Mouse (Mus musculus) megakaryocyte progenitor cell, adult 5-6 weeks (primary cell): ENCODE measurements at regions not wholly inside any gene's neighbourhood (a gene's known extent, or its start where the extent isn't known, plus 50 kb on each side); places are given as distances from the start of the nearest gene placed in this dataset.

Experiments
- ATAC-seq: replicated peaks from 2 replicates; pipeline ENCODE4 v1.8.0; 2016; ENCODE audit warnings: mild to moderate bottlenecking, moderate TSS enrichment, inconsistent platforms; ENCODE audit not compliant: poor library complexity

DNA sequence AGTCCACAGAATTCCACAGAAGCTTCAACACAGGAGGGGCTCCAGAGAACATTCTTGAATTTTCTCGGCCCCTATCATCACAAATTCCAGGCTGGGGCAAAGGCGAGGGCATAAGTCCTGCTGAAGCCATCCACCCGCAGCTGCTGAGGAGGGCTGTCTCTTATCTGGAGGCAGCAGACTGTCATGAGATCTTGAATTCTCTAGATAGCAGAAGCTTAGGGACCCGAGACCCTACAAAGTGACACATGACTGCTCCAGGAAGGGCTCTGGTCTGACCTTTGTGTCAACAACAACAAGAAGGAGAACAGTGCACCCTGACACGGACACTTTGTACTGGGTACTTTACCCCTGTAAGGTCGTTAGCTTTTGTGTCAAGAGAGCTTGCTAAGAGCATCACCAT, 57.2 kb downstream of the Lao1 start:
- no peak; the same call in 1 of the 2 replicates for ATAC-seq

DNA sequence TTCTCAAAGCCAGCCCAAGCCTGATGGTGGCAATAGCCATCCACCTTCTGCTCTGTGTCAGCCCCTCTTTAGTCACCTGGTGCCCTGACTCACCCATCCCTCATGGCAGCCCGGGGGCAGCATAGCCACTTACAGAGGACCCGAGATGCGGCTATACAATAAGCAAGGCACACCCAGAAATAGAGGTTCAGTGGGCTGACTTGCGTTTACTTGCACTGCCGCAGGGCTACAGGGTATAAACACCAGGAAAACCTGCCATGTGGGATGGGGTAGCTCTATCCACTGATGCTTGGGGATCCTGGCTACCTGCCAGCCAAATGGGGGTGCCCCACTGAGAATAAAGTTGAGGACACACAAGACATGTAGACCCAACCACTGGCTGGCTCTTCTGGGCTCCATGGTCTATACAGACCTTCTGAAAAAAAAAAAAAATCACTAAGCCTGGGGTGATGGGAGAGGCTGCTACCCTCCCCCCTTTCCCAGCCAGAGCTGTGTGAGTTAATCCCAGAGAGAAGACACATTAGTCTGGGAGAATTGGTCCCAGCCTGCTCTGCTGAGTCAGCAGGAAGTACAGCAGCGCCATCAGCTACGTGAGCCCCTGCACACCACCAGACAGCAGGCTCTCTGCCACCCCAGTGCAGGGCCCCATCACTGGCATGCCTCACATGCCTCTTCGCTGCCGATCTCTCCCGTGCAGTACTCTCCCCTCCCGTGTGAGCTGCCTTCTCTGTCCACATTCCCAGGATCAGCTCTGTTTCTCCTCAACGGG, 57.8 kb downstream of the Lao1 start:
- ATAC-seq: peak; percentile 32; the same call in 1 of the 2 replicates

- no peak for ATAC-seq
Observed at GRCm38 (mm10) chr4:119022338-119022737, 61.0 kb downstream of the Lao1 start.

DNA sequence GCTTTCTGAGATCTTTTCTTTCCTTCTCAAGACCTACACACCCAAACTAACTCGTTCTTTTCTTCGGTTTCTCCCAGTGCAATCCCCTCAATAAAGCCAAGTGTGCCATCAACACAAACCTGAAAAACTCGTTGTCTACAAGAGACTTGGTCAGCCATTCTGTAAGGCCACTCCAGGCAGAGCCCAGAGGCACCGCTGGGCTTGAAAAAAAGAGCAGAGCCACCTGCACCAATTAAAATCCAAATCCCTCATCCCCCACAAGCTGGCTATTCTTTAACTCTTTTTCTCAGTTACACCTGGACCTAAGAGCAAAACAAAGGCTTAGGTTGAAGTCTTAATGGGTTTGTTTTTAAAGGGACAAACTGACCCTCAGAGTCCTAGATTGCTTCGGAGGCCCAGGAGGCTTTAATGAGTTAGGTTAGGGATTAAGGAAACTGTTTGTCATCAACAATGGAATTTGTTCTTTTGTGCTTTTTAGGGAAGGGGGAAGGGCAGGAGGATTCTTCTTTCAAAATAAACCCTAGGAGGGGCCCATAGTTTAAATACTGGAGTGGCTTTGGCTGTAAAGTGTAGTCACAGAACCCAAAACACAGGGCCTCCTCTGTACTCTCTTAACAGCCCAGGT, 65.0 kb downstream of the Lao1 start:
- no peak for ATAC-seq

DNA sequence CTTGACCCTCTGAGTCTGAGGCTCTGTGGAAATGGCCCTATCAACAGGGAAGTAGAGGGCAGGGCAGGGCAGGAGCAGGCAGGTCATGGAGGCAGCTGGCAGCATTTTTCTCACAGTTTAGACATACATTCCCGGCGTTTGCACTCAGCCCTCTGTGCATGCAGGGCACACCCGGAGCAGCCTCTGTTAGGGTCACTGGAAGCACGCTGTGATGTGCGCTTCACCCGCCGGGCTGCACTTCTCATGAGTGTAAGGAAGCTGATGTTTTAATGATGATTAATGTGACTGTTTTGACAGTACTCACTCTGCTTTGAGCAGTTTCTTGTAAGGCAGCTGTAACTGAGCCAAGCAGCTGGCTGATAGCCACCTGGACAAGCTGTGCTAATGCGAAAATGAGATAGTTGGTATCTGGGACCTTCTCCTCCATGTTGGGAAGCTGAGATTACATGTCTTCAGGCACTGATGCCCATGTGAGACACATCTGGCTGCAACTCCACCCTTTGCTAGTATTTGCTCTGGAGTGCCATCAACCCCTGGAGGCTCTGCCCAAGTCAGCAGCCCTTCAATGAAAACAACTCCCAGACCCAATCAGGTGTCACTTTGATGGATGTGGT, 66.9 kb downstream of the Lao1 start:
- peak; percentile 87 for ATAC-seq

- no peak for ATAC-seq
Observed at GRCm38 (mm10) chr4:119029091-119029490, 67.7 kb downstream of the Lao1 start.

DNA sequence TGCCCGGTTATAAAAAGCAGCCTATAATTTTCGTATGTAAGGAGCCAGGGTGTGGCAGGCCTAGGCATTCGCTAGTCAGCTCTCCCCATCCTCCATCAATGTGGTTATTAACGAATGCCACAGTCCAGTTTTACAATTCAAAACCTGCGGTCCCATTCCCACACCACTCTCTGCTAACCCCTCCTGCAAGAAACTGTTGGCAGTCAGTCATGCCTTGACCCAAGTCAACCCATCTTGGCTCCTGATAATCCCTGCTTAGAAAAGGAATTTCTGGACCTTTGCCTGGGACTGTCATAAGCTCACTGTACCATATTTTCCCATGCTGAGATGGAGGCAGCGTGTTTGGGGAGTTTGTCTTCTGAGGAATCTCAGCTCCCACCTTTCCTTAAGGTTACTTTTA, 68.4 kb downstream of the Lao1 start:
- ATAC-seq: no peak

DNA sequence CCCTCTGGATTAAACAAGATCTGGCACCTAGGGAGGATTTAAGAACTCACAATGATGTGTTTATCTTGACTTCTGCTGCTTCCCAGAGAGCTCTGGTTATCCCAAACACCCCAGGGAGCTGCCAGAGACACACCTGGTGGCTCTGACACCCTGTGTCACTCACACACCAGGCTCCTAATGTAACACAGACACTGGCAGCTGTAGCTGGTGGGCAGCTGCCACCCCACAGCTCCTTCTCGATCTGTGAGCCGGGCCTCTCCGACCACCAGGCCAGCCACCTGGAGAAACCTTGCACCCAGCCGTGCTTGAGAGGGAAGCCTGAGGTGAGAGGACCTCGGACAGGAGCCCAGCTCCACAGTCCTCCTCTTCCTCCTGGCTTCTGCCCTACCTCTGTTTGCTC, 69.5 kb downstream of the Lao1 start:
- ATAC-seq: no peak

- no peak for ATAC-seq
Observed at GRCm38 (mm10) chr4:119033006-119033405, 71.6 kb downstream of the Lao1 start.

DNA sequence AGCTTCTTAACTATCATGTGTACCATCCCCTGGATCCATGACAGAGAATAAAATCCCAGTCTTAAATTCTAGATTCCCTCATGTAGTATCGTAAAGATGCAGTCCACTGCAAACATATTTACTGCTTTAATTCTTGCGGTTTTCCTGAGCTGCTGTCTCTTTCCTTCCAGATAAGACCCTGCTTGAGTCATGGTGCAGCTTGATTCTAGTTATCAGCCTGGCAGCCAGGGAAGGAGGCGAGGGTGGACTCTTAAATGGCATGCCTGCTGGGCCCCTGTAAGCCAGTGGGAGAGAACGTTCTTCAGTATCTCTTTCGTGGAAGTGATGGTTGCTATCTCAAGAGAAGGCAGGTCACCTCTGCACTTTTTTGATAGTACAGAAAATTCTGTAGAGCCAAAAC, 71.9 kb upstream of the Slc2a1 start:
- ATAC-seq: peak; percentile 95

GRCm38 (mm10) chr4:119040041-119040440, 68.5 kb upstream of the Slc2a1 start:
- no peak for ATAC-seq

DNA sequence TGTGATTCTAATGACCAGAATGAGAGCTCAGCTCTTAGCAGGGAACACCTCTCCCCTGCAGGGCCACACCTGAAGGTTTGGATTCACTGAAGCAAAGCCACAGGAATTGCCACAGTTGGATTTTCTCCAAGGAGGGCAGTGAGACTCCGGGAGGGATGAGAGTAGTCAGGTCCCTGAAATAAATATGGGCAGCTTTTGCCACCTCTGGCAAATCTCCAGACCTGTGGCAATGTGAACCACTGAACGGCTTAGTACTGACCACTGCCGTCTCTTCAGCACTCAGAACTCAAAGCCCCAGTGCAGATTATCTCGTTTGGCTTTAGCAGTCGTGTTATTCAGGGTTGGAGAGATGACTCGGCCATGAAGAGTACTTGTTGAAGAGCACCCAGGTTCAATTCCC, 66.9 kb upstream of the Slc2a1 start:
- no peak for ATAC-seq

DNA sequence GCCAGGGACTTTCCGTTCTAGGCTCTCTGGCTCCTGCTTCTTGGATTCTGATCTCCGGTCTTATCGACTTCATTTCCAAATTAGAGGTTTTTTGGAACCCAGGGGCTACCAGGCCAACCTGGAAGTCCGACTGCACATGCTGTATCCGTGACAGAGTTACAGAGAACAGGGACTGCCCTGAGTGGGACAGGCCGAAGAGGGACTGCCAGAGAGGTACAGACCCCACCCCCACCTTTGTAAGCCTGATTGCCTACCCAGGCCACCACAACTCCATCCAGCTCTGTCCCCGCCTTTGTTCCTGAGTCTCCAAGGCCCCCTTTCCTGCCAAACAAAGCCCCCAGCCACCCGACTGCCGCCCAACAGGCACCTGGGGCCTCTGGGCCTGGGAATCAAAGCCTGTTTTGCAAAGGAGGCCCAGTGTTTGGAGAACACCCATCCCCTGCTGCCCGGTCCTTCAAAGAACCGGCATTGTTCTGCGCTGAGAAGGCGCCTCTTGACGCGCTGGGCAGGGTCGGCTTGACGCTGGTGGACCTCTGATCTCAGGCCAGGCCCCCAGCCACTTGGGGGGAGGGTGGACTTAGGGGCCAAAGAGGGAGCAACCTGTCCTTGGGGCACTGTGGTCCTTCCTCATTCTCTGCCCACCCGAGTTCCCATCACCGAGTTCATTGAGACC, 64.4 kb upstream of the Slc2a1 start:
- ATAC-seq: no peak

DNA sequence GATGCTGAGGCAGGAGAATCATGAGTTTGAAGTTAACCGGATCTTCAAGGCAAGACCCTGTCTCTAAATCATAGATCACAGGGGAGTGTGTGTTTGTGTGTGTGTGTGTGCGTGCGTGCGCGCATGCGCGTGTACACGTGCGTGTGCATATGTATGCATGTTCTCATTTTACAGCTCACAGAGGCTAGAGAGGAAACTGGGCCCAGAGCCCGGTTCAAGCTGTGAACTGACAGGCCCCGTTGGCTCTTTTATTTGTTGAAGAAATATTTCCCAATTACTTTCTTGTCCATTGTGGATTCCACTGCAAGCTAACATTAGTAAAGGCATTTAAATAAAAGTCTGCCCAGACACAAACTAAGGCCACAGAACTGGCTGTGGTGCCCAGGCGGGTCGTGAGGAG, 63.7 kb upstream of the Slc2a1 start:
- ATAC-seq: no peak

GRCm38 (mm10) chr4:119050867-119051353, 57.6 kb upstream of the Slc2a1 start:
- ATAC-seq: 0 out of 2 replicates have a peak, but pooled peaks have one; percentile 7

- ATAC-seq: peak; percentile 38
Observed at GRCm38 (mm10) chr4:119052537-119052936, 56.0 kb upstream of the Slc2a1 start.

- no peak for ATAC-seq
Observed at GRCm38 (mm10) chr4:119053241-119053640, 55.3 kb upstream of the Slc2a1 start.

DNA sequence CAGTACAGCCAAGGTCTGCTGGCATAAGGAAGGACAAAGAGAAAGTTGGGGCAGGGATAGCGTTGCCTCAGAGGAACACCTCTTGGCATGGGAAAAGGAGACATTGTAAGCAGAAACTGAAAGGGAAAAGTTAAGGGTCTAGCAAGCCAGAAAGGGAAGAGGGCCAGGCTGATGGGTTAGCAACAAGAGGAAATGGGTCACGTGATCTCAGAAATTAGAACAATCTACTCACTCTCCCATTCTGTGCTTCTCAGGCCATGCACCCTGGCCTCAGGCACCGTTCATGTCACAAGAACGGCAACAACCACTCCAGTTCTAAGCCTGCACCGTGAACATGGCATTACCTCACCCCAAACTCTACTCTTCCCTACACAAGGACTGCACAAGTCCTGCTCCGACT, 54.8 kb upstream of the Slc2a1 start:
- peak; percentile 59 for ATAC-seq

GRCm38 (mm10) chr4:119054129-119054528, 54.4 kb upstream of the Slc2a1 start:
- no peak for ATAC-seq

DNA sequence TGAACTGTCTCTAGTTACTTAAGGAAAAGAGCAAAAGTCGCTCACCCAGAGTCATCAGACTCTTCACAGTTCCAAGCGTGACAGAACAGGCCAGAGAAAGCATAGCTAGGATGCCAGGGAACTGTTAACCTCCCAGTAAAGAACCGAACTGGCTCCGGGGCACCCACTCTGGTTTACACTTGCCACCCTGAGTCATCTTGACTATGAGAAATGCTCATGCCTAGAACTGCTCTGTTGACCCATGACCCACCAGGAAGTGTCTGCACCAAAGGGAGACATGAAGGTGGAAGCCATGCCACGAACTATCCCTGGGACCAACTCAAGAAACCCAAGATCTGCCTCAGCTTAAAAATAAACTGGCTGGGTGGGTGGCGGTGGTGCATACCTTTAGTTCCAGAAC, 51.3 kb upstream of the Slc2a1 start:
- no peak for ATAC-seq

GRCm38 (mm10) chr4:119057826-119058225, 50.7 kb upstream of the Slc2a1 start:
- ATAC-seq: no peak
